Mouse (Mus musculus) embryonic facial prominence, embryonic 12.5 days (tissue): ENCODE results near the gene Bpi. TPM values are rescaled to one million over a fixed set of nuclear protein-coding genes. Genes with fewer than 3 reads are reported as not detected.
A peak's percentile ranks its signal among the peaks of the same experiment; 100 is the strongest.

Experiments used
- ATAC-seq: fragments of 200-750 bp; cut with Nextera tagmentation; 2 replicates; pipeline ENCODE4 v1.8.0; 2017; ENCODE audit not compliant: insufficient number of reproducible peaks, insufficient read depth, low FRiP score, low TSS enrichment
- H3K27ac ChIP-seq: fragments of 300-500 bp; sonication (generic); 2 replicates; pipeline ENCODE4 v1.5.1; 2016; ENCODE audit warnings: mild to moderate bottlenecking
- H3K27me3 ChIP-seq: fragments of 300-500 bp; sonication (generic); 2 replicates; pipeline ENCODE4 v1.6.1; 2016; ENCODE audit warnings: mild to moderate bottlenecking, moderate library complexity
- H3K36me3 ChIP-seq: fragments of 300-500 bp; sonication (generic); 2 replicates; pipeline ENCODE4 v1.6.1; 2016; ENCODE audit warnings: mild to moderate bottlenecking
- H3K4me1 ChIP-seq: fragments of 300-500 bp; sonication (generic); 2 replicates; pipeline ENCODE4 v1.6.1; 2016
- H3K4me2 ChIP-seq: fragments of 300-500 bp; sonication (generic); replicated peaks from 2 replicates; pipeline ENCODE4 v1.6.1; 2016; ENCODE audit warnings: mild to moderate bottlenecking, moderate library complexity
- H3K4me3 ChIP-seq: fragments of 300-500 bp; sonication (generic); 2 replicates; pipeline ENCODE4 v1.5.1; 2016; ENCODE audit warnings: mild to moderate bottlenecking
- H3K9ac ChIP-seq: fragments of 300-500 bp; sonication (generic); 2 replicates; pipeline ENCODE4 v1.6.1; 2016; ENCODE audit warnings: mild to moderate bottlenecking, moderate library complexity
- H3K9me3 ChIP-seq: fragments of 300-500 bp; sonication (generic); 2 replicates; pipeline ENCODE4 v1.6.1; 2016; ENCODE audit warnings: mild to moderate bottlenecking, moderate library complexity
- WGBS: fragments of 180-500 bp; shearing (Covaris S2); methylation state at CpG from one replicate; pipeline ENCODE4 v1.1.7; 2016; 5-methylcytosine and 5-hydroxymethylcytosine counted together
- polyA plus RNA-seq: library from polyadenylated mRNA; unstranded; fragments of >200 nt; fragmentation: Nextera tagmentation; extraction: Ambion mirVana; gene quantifications from 2 replicates; pipeline ENCODE4 v1.2.1, GENCODE M21; 2016

The Bpi gene
- polyA plus RNA-seq = not detected in 2 replicates

- ATAC-seq = no peak
- 52% methylated on average over 18 of the region's 18 CpGs for WGBS
- Histone ChIP-seq H3K9me3 (no peaks in the 10 kb centered on the region), H3K4me1 (peaks cover 24% of the 10 kb centered on the region), H3K4me3 (no peak within 1 kb of the TSS), H3K9ac (no peak within 1 kb of the TSS), H3K36me3 (no peaks in the 10 kb centered on the region), H3K27me3 (no peaks in the 10 kb centered on the region), H3K4me2 (no peak within 1 kb of the TSS; the same call in 1 of the 2 replicates), H3K27ac (0 out of 2 replicates have a peak within 1 kb of the TSS, but pooled peaks have one; percentile 36)
These were observed at the start of gene Bpi for GRCm38 (mm10) chr2:158258005-158258418. Bpi (plus strand) TSS chr2:158258094.

GRCm38 (mm10) chr2:158209776-158210175, 48.1 kb upstream of the Bpi start:
- no peak overlapping the region for H3K9ac ChIP-seq
- ATAC-seq = no peak
- WGBS = 33% methylated on average over 9 of the region's 9 CpGs
- no peaks in the 10 kb centered on the region for H3K9me3 ChIP-seq
- peaks cover 15% of the 10 kb centered on the region for H3K4me1 ChIP-seq
- no peaks in the 10 kb centered on the region for H3K36me3 ChIP-seq
- 0 out of 2 replicates have a peak overlapping the region, but pooled peaks have one; percentile 5 for H3K4me2 ChIP-seq
- H3K27me3 ChIP-seq = no peaks in the 10 kb centered on the region
- no peak overlapping the region for H3K4me3 ChIP-seq
- H3K27ac ChIP-seq = no peak overlapping the region

GRCm38 (mm10) chr2:158210503-158210902, 47.4 kb upstream of the Bpi start:
- no peaks in the 10 kb centered on the region for H3K36me3 ChIP-seq
- no peak overlapping the region for H3K4me3 ChIP-seq
- ATAC-seq = no peak
- no peaks in the 10 kb centered on the region for H3K27me3 ChIP-seq
- no peak overlapping the region for H3K27ac ChIP-seq
- peaks cover 18% of the 10 kb centered on the region for H3K4me1 ChIP-seq
- H3K4me2 ChIP-seq = no peak overlapping the region
- 52% methylated on average over 4 of the region's 4 CpGs for WGBS
- H3K9ac ChIP-seq = no peak overlapping the region
- no peaks in the 10 kb centered on the region for H3K9me3 ChIP-seq

- WGBS = 28% methylated on average over 10 of the region's 10 CpGs
- Histone ChIP-seq H3K4me2 (peak overlapping the region; percentile 14; the same call in 1 of the 2 replicates), H3K36me3 (no peaks in the 10 kb centered on the region), H3K9me3 (no peaks in the 10 kb centered on the region), H3K27ac (no peak overlapping the region), H3K4me1 (peaks cover 22% of the 10 kb centered on the region), H3K27me3 (no peaks in the 10 kb centered on the region), H3K4me3 (no peak overlapping the region), H3K9ac (no peak overlapping the region)
- ATAC-seq = no peak
These were observed 46.9 kb upstream of the Bpi start for GRCm38 (mm10) chr2:158210958-158211357.

GRCm38 (mm10) chr2:158211764-158212471, 46.0 kb upstream of the Bpi start:
- Histone ChIP-seq H3K4me3 (no peak overlapping the region), H3K27ac (no peak overlapping the region), H3K4me2 (no peak overlapping the region), H3K4me1 (peaks cover 25% of the 10 kb centered on the region), H3K36me3 (no peaks in the 10 kb centered on the region), H3K9me3 (no peaks in the 10 kb centered on the region), H3K9ac (no peak overlapping the region), H3K27me3 (no peaks in the 10 kb centered on the region)
- no peak for ATAC-seq
- 56% methylated on average over 4 of the region's 4 CpGs for WGBS

GRCm38 (mm10) chr2:158215283-158216117, 42.4 kb upstream of the Bpi start:
- ATAC-seq = peak; percentile 42; the same call in 1 of the 2 replicates
- Histone ChIP-seq H3K4me1 (peaks cover 13% of the 10 kb centered on the region), H3K27ac (no peak overlapping the region), H3K36me3 (no peaks in the 10 kb centered on the region), H3K27me3 (no peaks in the 10 kb centered on the region), H3K9ac (no peak overlapping the region), H3K4me2 (no peak overlapping the region), H3K4me3 (no peak overlapping the region), H3K9me3 (no peaks in the 10 kb centered on the region)
- 44% methylated on average over 9 of the region's 9 CpGs for WGBS

- 88% methylated on average over 8 of the region's 8 CpGs for WGBS
- H3K9ac ChIP-seq = no peak overlapping the region
- H3K4me3 ChIP-seq = no peak overlapping the region
- H3K27ac ChIP-seq = no peak overlapping the region
- no peaks in the 10 kb centered on the region for H3K27me3 ChIP-seq
- ATAC-seq = no peak
- no peaks in the 10 kb centered on the region for H3K9me3 ChIP-seq
- H3K36me3 ChIP-seq = no peaks in the 10 kb centered on the region
- peaks cover 10% of the 10 kb centered on the region for H3K4me1 ChIP-seq
- H3K4me2 ChIP-seq = no peak overlapping the region
These were observed 41.4 kb upstream of the Bpi start for GRCm38 (mm10) chr2:158216510-158216909.

GRCm38 (mm10) chr2:158219562-158219961, 38.3 kb upstream of the Bpi start:
- no peak for ATAC-seq
- no peak overlapping the region for H3K4me3 ChIP-seq
- H3K27me3 ChIP-seq = no peaks in the 10 kb centered on the region
- H3K36me3 ChIP-seq = no peaks in the 10 kb centered on the region
- H3K9me3 ChIP-seq = no peaks in the 10 kb centered on the region
- H3K4me1 ChIP-seq = peaks cover 21% of the 10 kb centered on the region
- no peak overlapping the region for H3K27ac ChIP-seq
- no peak overlapping the region for H3K9ac ChIP-seq
- 95% methylated on average over 2 of the region's 2 CpGs for WGBS
- H3K4me2 ChIP-seq = no peak overlapping the region

GRCm38 (mm10) chr2:158221446-158222084, 36.3 kb upstream of the Bpi start:
- no peaks in the 10 kb centered on the region for H3K27me3 ChIP-seq
- WGBS = 88% methylated on average over 9 of the region's 9 CpGs
- no peak overlapping the region for H3K4me2 ChIP-seq
- no peak overlapping the region for H3K4me3 ChIP-seq
- no peak for ATAC-seq
- no peaks in the 10 kb centered on the region for H3K9me3 ChIP-seq
- H3K36me3 ChIP-seq = no peaks in the 10 kb centered on the region
- no peak overlapping the region for H3K9ac ChIP-seq
- no peak overlapping the region for H3K27ac ChIP-seq
- H3K4me1 ChIP-seq = peaks cover 11% of the 10 kb centered on the region; the same call in 1 of the 2 replicates

GRCm38 (mm10) chr2:158222664-158223063, 35.2 kb upstream of the Bpi start:
- no peak overlapping the region for H3K4me3 ChIP-seq
- H3K4me1 ChIP-seq = peaks cover 11% of the 10 kb centered on the region; the same call in 1 of the 2 replicates
- WGBS = 40% methylated on average over 4 of the region's 4 CpGs
- H3K4me2 ChIP-seq = no peak overlapping the region
- no peaks in the 10 kb centered on the region for H3K9me3 ChIP-seq
- H3K27ac ChIP-seq = peak overlapping the region; percentile 42; the same call in 1 of the 2 replicates
- no peaks in the 10 kb centered on the region for H3K27me3 ChIP-seq
- no peaks in the 10 kb centered on the region for H3K36me3 ChIP-seq
- ATAC-seq = no peak; the same call in 1 of the 2 replicates
- H3K9ac ChIP-seq = no peak overlapping the region

- Histone ChIP-seq H3K9ac (no peak overlapping the region), H3K9me3 (no peaks in the 10 kb centered on the region), H3K27me3 (no peaks in the 10 kb centered on the region), H3K4me3 (no peak overlapping the region), H3K4me2 (no peak overlapping the region), H3K27ac (no peak overlapping the region), H3K4me1 (peaks cover 15% of the 10 kb centered on the region; the same call in 1 of the 2 replicates), H3K36me3 (no peaks in the 10 kb centered on the region)
- 71% methylated on average over 3 of the region's 3 CpGs for WGBS
- ATAC-seq = no peak
These were observed 34.4 kb upstream of the Bpi start for GRCm38 (mm10) chr2:158223497-158223896.
